Mouse (Mus musculus): ENCODE measurements at regions not wholly inside any gene's neighbourhood (a gene's known extent, or its start where the extent isn't known, plus 50 kb on each side); places are given as distances from the start of the nearest gene placed in this dataset.

- no peak overlapping the region for H3K9ac ChIP-seq (replicated peaks; ENCODE audit: low read length)
- whole genome bisulfite sequencing = 84% methylated on average over 2 of the region's 2 CpGs
- H3K36me3 ChIP-seq (ENCODE audit: insufficient read depth, low read length) = no peaks in the 10 kb centered on the region
- H3K9me3 ChIP-seq (ENCODE audit: low read length) = no peaks in the 10 kb centered on the region
- H3K27ac ChIP-seq (ENCODE audit: low read length) = no peak overlapping the region
- no peak overlapping the region for H3K4me2 ChIP-seq (replicated peaks; ENCODE audit: low read depth, low read length)
- no peak for ATAC-seq (ENCODE audit: low FRiP score, low TSS enrichment)
- no peaks in the 10 kb centered on the region for H3K4me1 ChIP-seq (ENCODE audit: insufficient read depth, low read length)
- H3K4me3 ChIP-seq (ENCODE audit: low read length) = no peak overlapping the region
- H3K27me3 ChIP-seq (ENCODE audit: insufficient read depth, low read length) = no peaks in the 10 kb centered on the region
Observed at GRCm38 (mm10) chr13:83056415-83056814, 447.4 kb upstream of the Mef2c start.

GRCm38 (mm10) chr13:83064727-83065126, 439.1 kb upstream of the Mef2c start:
- no peak for ATAC-seq (ENCODE audit: low FRiP score, low TSS enrichment)
- WGBS = 77% methylated on average over 5 of the region's 5 CpGs
- H3K27ac ChIP-seq (ENCODE audit: low read length) = no peak overlapping the region
- no peaks in the 10 kb centered on the region for H3K36me3 ChIP-seq (ENCODE audit: insufficient read depth, low read length)
- no peaks in the 10 kb centered on the region for H3K9me3 ChIP-seq (ENCODE audit: low read length)
- H3K27me3 ChIP-seq (ENCODE audit: insufficient read depth, low read length) = no peaks in the 10 kb centered on the region
- no peak overlapping the region for H3K4me3 ChIP-seq (ENCODE audit: low read length)
- H3K4me2 ChIP-seq (replicated peaks; ENCODE audit: low read depth, low read length) = no peak overlapping the region
- no peaks in the 10 kb centered on the region for H3K4me1 ChIP-seq (ENCODE audit: insufficient read depth, low read length)
- no peak overlapping the region for H3K9ac ChIP-seq (replicated peaks; ENCODE audit: low read length)

GRCm38 (mm10) chr13:83065201-83065600, 438.6 kb upstream of the Mef2c start:
- 89% methylated on average over 3 of the region's 3 CpGs for WGBS
- H3K9me3 ChIP-seq (ENCODE audit: low read length) = no peaks in the 10 kb centered on the region
- H3K9ac ChIP-seq (replicated peaks; ENCODE audit: low read length) = no peak overlapping the region
- no peak overlapping the region for H3K4me3 ChIP-seq (ENCODE audit: low read length)
- ATAC-seq (ENCODE audit: low FRiP score, low TSS enrichment) = no peak
- H3K4me1 ChIP-seq (ENCODE audit: insufficient read depth, low read length) = no peaks in the 10 kb centered on the region
- H3K27me3 ChIP-seq (ENCODE audit: insufficient read depth, low read length) = no peaks in the 10 kb centered on the region
- no peaks in the 10 kb centered on the region for H3K36me3 ChIP-seq (ENCODE audit: insufficient read depth, low read length)
- H3K27ac ChIP-seq (ENCODE audit: low read length) = no peak overlapping the region
- H3K4me2 ChIP-seq (replicated peaks; ENCODE audit: low read depth, low read length) = no peak overlapping the region

GRCm38 (mm10) chr13:83066115-83066753, 437.6 kb upstream of the Mef2c start:
- Histone ChIP-seq H3K9me3 (ENCODE audit: low read length) (no peaks in the 10 kb centered on the region), H3K4me2 (replicated peaks; ENCODE audit: low read depth, low read length) (no peak overlapping the region), H3K4me3 (ENCODE audit: low read length) (no peak overlapping the region), H3K9ac (replicated peaks; ENCODE audit: low read length) (no peak overlapping the region), H3K27ac (ENCODE audit: low read length) (no peak overlapping the region), H3K27me3 (ENCODE audit: insufficient read depth, low read length) (no peaks in the 10 kb centered on the region), H3K4me1 (ENCODE audit: insufficient read depth, low read length) (no peaks in the 10 kb centered on the region), H3K36me3 (ENCODE audit: insufficient read depth, low read length) (no peaks in the 10 kb centered on the region)
- WGBS = 64% methylated on average over 8 of the region's 8 CpGs
- ATAC-seq (ENCODE audit: low FRiP score, low TSS enrichment) = no peak

- Histone ChIP-seq H3K27me3 (ENCODE audit: insufficient read depth, low read length) (no peaks in the 10 kb centered on the region), H3K9me3 (ENCODE audit: low read length) (no peaks in the 10 kb centered on the region), H3K4me2 (replicated peaks; ENCODE audit: low read depth, low read length) (no peak overlapping the region), H3K36me3 (ENCODE audit: insufficient read depth, low read length) (no peaks in the 10 kb centered on the region), H3K9ac (replicated peaks; ENCODE audit: low read length) (no peak overlapping the region), H3K4me1 (ENCODE audit: insufficient read depth, low read length) (no peaks in the 10 kb centered on the region), H3K27ac (ENCODE audit: low read length) (no peak overlapping the region), H3K4me3 (ENCODE audit: low read length) (no peak overlapping the region)
- 77% methylated on average over 2 of the region's 2 CpGs for WGBS
- ATAC-seq (ENCODE audit: low FRiP score, low TSS enrichment) = no peak
Observed at GRCm38 (mm10) chr13:83067496-83067895, 436.3 kb upstream of the Mef2c start.

GRCm38 (mm10) chr13:83068588-83068987, 435.2 kb upstream of the Mef2c start:
- no peak overlapping the region for H3K4me2 ChIP-seq (replicated peaks; ENCODE audit: low read depth, low read length)
- no peaks in the 10 kb centered on the region for H3K9me3 ChIP-seq (ENCODE audit: low read length)
- no peak overlapping the region for H3K27ac ChIP-seq (ENCODE audit: low read length)
- no peaks in the 10 kb centered on the region for H3K4me1 ChIP-seq (ENCODE audit: insufficient read depth, low read length)
- ATAC-seq (ENCODE audit: low FRiP score, low TSS enrichment) = no peak
- H3K36me3 ChIP-seq (ENCODE audit: insufficient read depth, low read length) = no peaks in the 10 kb centered on the region
- 92% methylated on average over 1 of the region's 1 CpGs for WGBS
- no peaks in the 10 kb centered on the region for H3K27me3 ChIP-seq (ENCODE audit: insufficient read depth, low read length)
- H3K4me3 ChIP-seq (ENCODE audit: low read length) = no peak overlapping the region
- no peak overlapping the region for H3K9ac ChIP-seq (replicated peaks; ENCODE audit: low read length)

- Histone ChIP-seq H3K9ac (replicated peaks; ENCODE audit: low read length) (no peak overlapping the region), H3K27ac (ENCODE audit: low read length) (no peak overlapping the region), H3K9me3 (ENCODE audit: low read length) (no peaks in the 10 kb centered on the region), H3K4me2 (replicated peaks; ENCODE audit: low read depth, low read length) (no peak overlapping the region), H3K27me3 (ENCODE audit: insufficient read depth, low read length) (no peaks in the 10 kb centered on the region), H3K36me3 (ENCODE audit: insufficient read depth, low read length) (no peaks in the 10 kb centered on the region), H3K4me1 (ENCODE audit: insufficient read depth, low read length) (no peaks in the 10 kb centered on the region), H3K4me3 (ENCODE audit: low read length) (no peak overlapping the region)
- ATAC-seq (ENCODE audit: low FRiP score, low TSS enrichment) = no peak
Observed at GRCm38 (mm10) chr13:83069293-83069692, 434.5 kb upstream of the Mef2c start.

- 55% methylated on average over 3 of the region's 3 CpGs for WGBS
- no peak overlapping the region for H3K4me2 ChIP-seq (replicated peaks; ENCODE audit: low read depth, low read length)
- no peak for ATAC-seq (ENCODE audit: low FRiP score, low TSS enrichment)
Observed at GRCm38 (mm10) chr13:83072073-83072472, 431.8 kb upstream of the Mef2c start.

GRCm38 (mm10) chr13:83074219-83074965, 429.4 kb upstream of the Mef2c start:
- Histone ChIP-seq H3K9ac (replicated peaks; ENCODE audit: low read length) (no peak overlapping the region), H3K4me3 (ENCODE audit: low read length) (no peak overlapping the region), H3K4me1 (ENCODE audit: insufficient read depth, low read length) (no peaks in the 10 kb centered on the region), H3K36me3 (ENCODE audit: insufficient read depth, low read length) (no peaks in the 10 kb centered on the region), H3K9me3 (ENCODE audit: low read length) (no peaks in the 10 kb centered on the region), H3K27me3 (ENCODE audit: insufficient read depth, low read length) (no peaks in the 10 kb centered on the region), H3K4me2 (replicated peaks; ENCODE audit: low read depth, low read length) (no peak overlapping the region), H3K27ac (ENCODE audit: low read length) (no peak overlapping the region)
- no peak for ATAC-seq (ENCODE audit: low FRiP score, low TSS enrichment)
- 87% methylated on average over 6 of the region's 6 CpGs for WGBS

More at GRCm38 (mm10) chr13:83072073-83072472, 431.8 kb upstream of the Mef2c start:
- no peak overlapping the region for H3K27ac ChIP-seq (ENCODE audit: low read length)
- H3K36me3 ChIP-seq (ENCODE audit: insufficient read depth, low read length) = no peaks in the 10 kb centered on the region
- H3K4me1 ChIP-seq (ENCODE audit: insufficient read depth, low read length) = no peaks in the 10 kb centered on the region
- H3K9ac ChIP-seq (replicated peaks; ENCODE audit: low read length) = no peak overlapping the region
- H3K27me3 ChIP-seq (ENCODE audit: insufficient read depth, low read length) = no peaks in the 10 kb centered on the region
- no peak overlapping the region for H3K4me3 ChIP-seq (ENCODE audit: low read length)
- H3K9me3 ChIP-seq (ENCODE audit: low read length) = no peaks in the 10 kb centered on the region

GRCm38 (mm10) chr13:83075320-83075877, 428.4 kb upstream of the Mef2c start:
- 70% methylated on average over 7 of the region's 7 CpGs for WGBS
- H3K4me2 ChIP-seq (replicated peaks; ENCODE audit: low read depth, low read length) = no peak overlapping the region
- H3K4me3 ChIP-seq (ENCODE audit: low read length) = no peak overlapping the region
- H3K27me3 ChIP-seq (ENCODE audit: insufficient read depth, low read length) = no peaks in the 10 kb centered on the region
- ATAC-seq (ENCODE audit: low FRiP score, low TSS enrichment) = no peak
- no peak overlapping the region for H3K9ac ChIP-seq (replicated peaks; ENCODE audit: low read length)
- no peaks in the 10 kb centered on the region for H3K36me3 ChIP-seq (ENCODE audit: insufficient read depth, low read length)
- no peaks in the 10 kb centered on the region for H3K4me1 ChIP-seq (ENCODE audit: insufficient read depth, low read length)
- H3K27ac ChIP-seq (ENCODE audit: low read length) = no peak overlapping the region
- no peaks in the 10 kb centered on the region for H3K9me3 ChIP-seq (ENCODE audit: low read length)

Measured in kidney, embryonic 16.5 days (tissue).